Mouse (Mus musculus): Measurements from ENCODE around the gene Mbd4.
"Not testable (repeated sequence)": the region's sequence is repeated elsewhere in the genome, so short reads cannot be mapped to it uniquely, and the experiment has no call there.

Gene Mbd4

GRCm38 (mm10) chr6:115853091-115853813 is at the start of gene Mbd4, which contains the start of gene Ift122:
Mbd4 (minus strand) TSS chr6:115853371.
Ift122 (plus strand) TSS chr6:115853470.
- DNase-seq = peak; percentile 100

- no peak for DNase-seq
Observed at GRCm38 (mm10) chr6:115902545-115902944, 49.4 kb upstream of the Mbd4 start.

- DNase-seq = no peak
Observed at GRCm38 (mm10) chr6:115901489-115901931, 48.3 kb upstream of the Mbd4 start.

GRCm38 (mm10) chr6:115901062-115901461 is 47.9 kb upstream of the Mbd4 start:
- peak; percentile 68 for DNase-seq

- no peak for DNase-seq
Observed at GRCm38 (mm10) chr6:115897926-115898520, 44.9 kb upstream of the Mbd4 start.

GRCm38 (mm10) chr6:115897117-115897516 is 43.9 kb upstream of the Mbd4 start:
- DNase-seq = no peak

GRCm38 (mm10) chr6:115896346-115896745 is 43.2 kb upstream of the Mbd4 start:
- no peak for DNase-seq

GRCm38 (mm10) chr6:115892363-115892762 is 39.2 kb upstream of the Mbd4 start:
- DNase-seq = no peak

- no peak for DNase-seq
Observed at GRCm38 (mm10) chr6:115891497-115892061, 38.4 kb upstream of the Mbd4 start.

- DNase-seq = peak; percentile 51
Observed at GRCm38 (mm10) chr6:115891061-115891460, 37.9 kb upstream of the Mbd4 start.

- DNase-seq = peak; percentile 55
Observed at GRCm38 (mm10) chr6:115890601-115891000, 37.4 kb upstream of the Mbd4 start.

- DNase-seq = peak; percentile 60
Observed at GRCm38 (mm10) chr6:115888296-115888695, 35.1 kb upstream of the Mbd4 start.

- DNase-seq = no peak
Observed at GRCm38 (mm10) chr6:115886894-115887293, 33.7 kb upstream of the Mbd4 start.

GRCm38 (mm10) chr6:115884018-115884417 is 30.8 kb upstream of the Mbd4 start:
- no peak for DNase-seq

GRCm38 (mm10) chr6:115880751-115881150 is 27.6 kb upstream of the Mbd4 start:
- no peak for DNase-seq

GRCm38 (mm10) chr6:115879736-115880135 is 26.6 kb upstream of the Mbd4 start:
- no peak for DNase-seq

GRCm38 (mm10) chr6:115878694-115879093 is 25.5 kb upstream of the Mbd4 start:
- no peak for DNase-seq

- no peak for DNase-seq
Observed at GRCm38 (mm10) chr6:115877239-115877638, 24.1 kb upstream of the Mbd4 start.

- not testable (repeated sequence) for DNase-seq
Observed at GRCm38 (mm10) chr6:115871318-115871717, 18.1 kb upstream of the Mbd4 start.

- DNase-seq = not testable (repeated sequence)
Observed at GRCm38 (mm10) chr6:115867157-115867556, 14.0 kb upstream of the Mbd4 start.

GRCm38 (mm10) chr6:115865246-115865645 is 12.1 kb upstream of the Mbd4 start:
- DNase-seq = no peak

GRCm38 (mm10) chr6:115863340-115863841 is 10.2 kb upstream of the Mbd4 start:
- no peak for DNase-seq

GRCm38 (mm10) chr6:115860027-115860556 is 6.9 kb upstream of the Mbd4 start:
- DNase-seq = no peak

- no peak for DNase-seq
Observed at GRCm38 (mm10) chr6:115859258-115859657, 6.1 kb upstream of the Mbd4 start.

All from retina, postnatal 1 day (tissue).